Mouse (Mus musculus) CD4-positive helper T cell, adult 2 months (primary cell): ENCODE measurements around the gene Adipoq.

Experiments used
- DNase-seq: peaks from one replicate; pipeline ENCODE4 v3.0.0-alpha.2; 2012; ENCODE audit warnings: low read depth, missing footprints, low spot score

Adipoq gene

GRCm38 (mm10) chr16:23159749-23160148 is 13.4 kb downstream of the Adipoq start:
- DNase-seq, result no peak

- no peak for DNase-seq
Observed at GRCm38 (mm10) chr16:23162116-23162515, 15.8 kb downstream of the Adipoq start.

GRCm38 (mm10) chr16:23164443-23164842 is 18.1 kb downstream of the Adipoq start:
- DNase-seq, result no peak

- peak; percentile 82 for DNase-seq
Observed at GRCm38 (mm10) chr16:23165441-23165840, 19.1 kb downstream of the Adipoq start.

- DNase-seq, result no peak
Observed at GRCm38 (mm10) chr16:23166646-23167045, 20.3 kb downstream of the Adipoq start.

- DNase-seq, result no peak
Observed at GRCm38 (mm10) chr16:23167079-23167478, 20.7 kb downstream of the Adipoq start.

- peak; percentile 78 for DNase-seq
Observed at GRCm38 (mm10) chr16:23170813-23171212, 24.5 kb downstream of the Adipoq start.

- DNase-seq, result no peak
Observed at GRCm38 (mm10) chr16:23173904-23174303, 27.6 kb downstream of the Adipoq start.

- peak; percentile 90 for DNase-seq
Observed at GRCm38 (mm10) chr16:23174855-23175254, 28.5 kb downstream of the Adipoq start.

- no peak for DNase-seq
Observed at GRCm38 (mm10) chr16:23175956-23176355, 29.6 kb downstream of the Adipoq start.

- DNase-seq, result peak; percentile 54
Observed at GRCm38 (mm10) chr16:23177856-23178255, 31.5 kb downstream of the Adipoq start.

- DNase-seq, result peak; percentile 68
Observed at GRCm38 (mm10) chr16:23178796-23179195, 32.5 kb downstream of the Adipoq start.

GRCm38 (mm10) chr16:23179436-23179835 is 33.1 kb downstream of the Adipoq start:
- peak; percentile 57 for DNase-seq

GRCm38 (mm10) chr16:23181054-23181453 is 34.7 kb downstream of the Adipoq start:
- peak; percentile 75 for DNase-seq

- peak; percentile 91 for DNase-seq
Observed at GRCm38 (mm10) chr16:23181487-23181886, 35.2 kb downstream of the Adipoq start.

- no peak for DNase-seq
Observed at GRCm38 (mm10) chr16:23181942-23182597, 35.7 kb downstream of the Adipoq start.

- DNase-seq, result no peak
Observed at GRCm38 (mm10) chr16:23185824-23186223, 39.5 kb downstream of the Adipoq start.

- DNase-seq, result no peak
Observed at GRCm38 (mm10) chr16:23186418-23186817, 40.1 kb downstream of the Adipoq start.

- no peak for DNase-seq
Observed at GRCm38 (mm10) chr16:23187983-23188382, 41.6 kb downstream of the Adipoq start.

GRCm38 (mm10) chr16:23189612-23190011 is 43.3 kb downstream of the Adipoq start:
- DNase-seq, result no peak

- no peak for DNase-seq
Observed at GRCm38 (mm10) chr16:23191560-23192242, 45.4 kb downstream of the Adipoq start.

GRCm38 (mm10) chr16:23195618-23196017 is 49.3 kb downstream of the Adipoq start:
- DNase-seq, result peak; percentile 50

- DNase-seq, result no peak
Observed at GRCm38 (mm10) chr16:23196296-23196695, 50.0 kb downstream of the Adipoq start.
